Mouse (Mus musculus) stomach, postnatal 0 days (tissue): Measurements from ENCODE around the gene Wnt3.

Source experiments
- CTCF ChIP-seq: IDR thresholded peaks from 2 replicates; pipeline ENCODE4 v1.5.1; 2016; ENCODE audit warnings: antibody characterized with exemption, low read depth, mild to moderate bottlenecking, moderate library complexity
- EP300 ChIP-seq: optimal IDR thresholded peaks from 2 replicates; pipeline ENCODE3; 2016; ENCODE audit warnings: antibody characterized with exemption

- TF ChIP-seq CTCF (no peak), EP300 (no peak)
Observed at GRCm38 (mm10) chr11:103734411-103735045, 39.4 kb upstream of the Wnt3 start.
